Mouse (Mus musculus) neural tube, embryonic 12.5 days (tissue): ENCODE results near the gene Dync1li2. TPM values are rescaled to one million over a fixed set of nuclear protein-coding genes. Genes with fewer than 3 reads are reported as not detected.

Experiments used
- ATAC-seq: fragments of 200-750 bp; cut with Nextera tagmentation; 2 replicates; pipeline ENCODE4 v1.8.0; 2017; ENCODE audit warnings: low read depth, mild to moderate bottlenecking, moderate TSS enrichment, moderate library complexity; ENCODE audit not compliant: low FRiP score
- H3K27ac ChIP-seq: fragments of 300-500 bp; sonication (generic); 2 replicates; pipeline ENCODE4 v1.5.1; 2016
- H3K27me3 ChIP-seq: fragments of 300-500 bp; sonication (generic); replicated peaks from 2 replicates; pipeline ENCODE4 v1.6.1; 2016; ENCODE audit warnings: mild to moderate bottlenecking
- H3K36me3 ChIP-seq: fragments of 300-500 bp; sonication (generic); 2 replicates; pipeline ENCODE4 v1.6.1; 2016; ENCODE audit warnings: mild to moderate bottlenecking
- H3K4me1 ChIP-seq: fragments of 300-500 bp; sonication (generic); 2 replicates; pipeline ENCODE4 v1.6.1; 2016
- H3K4me2 ChIP-seq: fragments of 300-500 bp; sonication (generic); replicated peaks from 2 replicates; pipeline ENCODE4 v1.6.1; 2016; ENCODE audit warnings: mild to moderate bottlenecking
- H3K4me3 ChIP-seq: fragments of 300-500 bp; sonication (generic); 2 replicates; pipeline ENCODE4 v1.5.1; 2016
- H3K9ac ChIP-seq: fragments of 300-500 bp; sonication (generic); 2 replicates; pipeline ENCODE4 v1.6.1; 2016; ENCODE audit warnings: mild to moderate bottlenecking
- H3K9me3 ChIP-seq: fragments of 300-500 bp; sonication (generic); 2 replicates; pipeline ENCODE4 v1.6.1; 2016; ENCODE audit warnings: mild to moderate bottlenecking
- WGBS: fragments of 180-500 bp; shearing (Covaris S2); methylation state at CpG from one replicate; pipeline ENCODE4 v1.1.7; 2016; 5-methylcytosine and 5-hydroxymethylcytosine counted together
- polyA plus RNA-seq: library from polyadenylated mRNA; unstranded; fragments of >200 nt; fragmentation: Nextera tagmentation; extraction: Ambion mirVana; gene quantifications from 2 replicates; pipeline ENCODE4 v1.2.1, GENCODE M21; 2016

Dync1li2 gene
- polyA plus RNA-seq = 114 and 130 TPM in 2 replicates

DNA sequence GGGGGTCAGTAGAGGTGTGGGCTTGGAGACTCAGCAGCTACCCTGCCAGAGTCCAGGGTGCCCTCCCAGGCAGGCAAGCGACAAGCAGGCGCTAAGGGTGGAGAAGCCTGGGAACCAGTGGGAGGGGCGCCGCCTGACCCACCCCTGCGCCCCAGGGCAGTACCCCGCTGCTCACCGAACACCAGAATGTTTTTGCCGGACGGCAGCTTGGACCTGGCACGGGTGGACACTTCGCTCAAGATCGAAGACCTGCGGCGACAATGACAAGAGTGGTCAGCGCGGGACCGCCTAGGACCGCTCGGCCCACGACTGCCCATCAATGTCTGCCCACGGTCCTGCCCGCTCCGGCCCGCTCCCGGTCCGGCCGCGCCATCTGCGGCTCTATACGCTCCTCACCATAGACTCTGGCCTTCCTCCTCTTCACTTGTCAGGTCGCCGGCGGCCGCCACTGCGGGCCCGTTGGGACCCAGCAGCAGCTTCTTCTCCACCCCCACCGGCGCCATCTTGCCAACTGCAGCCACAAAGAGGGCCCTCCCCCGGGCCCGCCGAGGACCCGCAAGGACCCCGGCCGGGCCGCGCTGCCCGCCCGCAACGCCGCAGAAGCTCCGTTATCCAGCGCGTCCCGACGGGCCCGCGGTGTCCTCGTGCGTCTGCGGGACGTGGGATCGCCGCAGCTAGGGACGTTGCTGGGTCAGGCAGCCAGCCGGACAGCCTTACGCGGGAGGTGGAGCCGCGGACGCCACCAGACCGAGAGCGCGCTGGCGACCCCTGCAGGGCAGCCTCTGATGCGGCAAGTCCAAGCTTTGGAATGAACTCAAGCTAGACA, at the start of gene Dync1li2:
TSS of gene Dync1li2 (minus strand) at position 749 of the 826 bp plus-strand sequence.
- peak within 1 kb of the TSS; percentile 73 for H3K27ac ChIP-seq
- peak within 1 kb of the TSS; percentile 94 for H3K9ac ChIP-seq
- peaks cover 29% of the 10 kb centered on the region for H3K36me3 ChIP-seq
- H3K27me3 ChIP-seq = no peaks in the 10 kb centered on the region
- no peaks in the 10 kb centered on the region for H3K9me3 ChIP-seq
- under 1% methylated on average over 75 of the region's 75 CpGs for WGBS
- peaks cover 10% of the 10 kb centered on the region for H3K4me1 ChIP-seq
- peak; percentile 89 for ATAC-seq
- H3K4me2 ChIP-seq = peak within 1 kb of the TSS; percentile 92
- peak within 1 kb of the TSS; percentile 89 for H3K4me3 ChIP-seq

- no peaks in the 10 kb centered on the region for H3K9me3 ChIP-seq
- 63% methylated on average over 1 of the region's 1 CpGs for WGBS
- no peaks in the 10 kb centered on the region for H3K27me3 ChIP-seq
- H3K27ac ChIP-seq = no peak overlapping the region
- H3K4me1 ChIP-seq = no peaks in the 10 kb centered on the region
- no peak for ATAC-seq
- no peak overlapping the region for H3K4me3 ChIP-seq
- H3K36me3 ChIP-seq = no peaks in the 10 kb centered on the region
- no peak overlapping the region for H3K4me2 ChIP-seq
- H3K9ac ChIP-seq = no peak overlapping the region
Measured at GRCm38 (mm10) chr8:104479091-104479490, 36.2 kb upstream of the Dync1li2 start.

DNA sequence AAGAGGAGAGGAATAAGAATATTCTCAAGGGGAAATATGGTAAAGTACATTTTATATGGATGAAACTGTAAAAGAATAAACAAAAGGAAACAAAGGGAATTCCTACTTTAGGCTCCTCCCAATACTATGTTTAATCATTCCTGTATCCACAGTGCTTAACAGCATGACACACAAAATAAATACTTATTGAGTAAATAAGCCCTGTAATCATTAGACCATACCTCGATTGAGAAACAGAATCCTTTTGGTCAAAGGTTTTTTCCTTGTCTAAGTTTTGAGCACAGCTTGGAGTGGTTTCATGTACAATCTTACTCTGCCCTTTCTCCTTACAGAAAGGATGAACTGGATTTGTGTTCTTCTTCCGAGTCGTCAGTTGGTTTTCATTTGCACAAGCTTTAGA, 29.6 kb upstream of the Dync1li2 start:
- WGBS = 77% methylated on average over 3 of the region's 3 CpGs

DNA sequence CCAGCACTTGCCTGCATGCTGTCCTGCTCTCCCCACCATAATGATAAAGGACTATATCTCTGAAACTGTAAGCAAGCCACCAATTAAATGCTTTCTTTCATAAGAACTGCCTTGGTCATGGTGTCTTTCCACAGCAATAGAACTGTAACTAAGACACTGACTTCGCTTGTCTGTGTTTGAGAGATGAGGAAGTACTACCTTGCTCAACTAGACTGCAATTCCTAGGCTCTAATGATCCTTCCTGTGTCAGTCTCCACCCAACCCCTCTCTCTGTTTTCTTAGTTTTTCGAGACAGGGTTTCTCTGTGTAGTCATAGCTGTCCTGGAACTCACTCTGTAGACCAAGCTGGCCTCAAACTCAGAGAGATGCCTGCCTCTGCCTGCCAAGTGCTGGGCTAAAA, 24.6 kb upstream of the Dync1li2 start:
- Histone ChIP-seq H3K9me3 (no peaks in the 10 kb centered on the region), H3K27me3 (no peaks in the 10 kb centered on the region), H3K4me1 (no peaks in the 10 kb centered on the region), H3K4me2 (no peak overlapping the region), H3K9ac (no peak overlapping the region), H3K27ac (no peak overlapping the region), H3K36me3 (no peaks in the 10 kb centered on the region), H3K4me3 (no peak overlapping the region)
- WGBS = 77% methylated on average over 2 of the region's 2 CpGs
- ATAC-seq = no peak

More for the DNA sequence above, 29.6 kb upstream of the Dync1li2 start:
- no peak overlapping the region for H3K4me3 ChIP-seq
- ATAC-seq = no peak
- no peak overlapping the region for H3K27ac ChIP-seq
- no peaks in the 10 kb centered on the region for H3K4me1 ChIP-seq
- H3K9me3 ChIP-seq = no peaks in the 10 kb centered on the region
- no peaks in the 10 kb centered on the region for H3K36me3 ChIP-seq
- H3K4me2 ChIP-seq = no peak overlapping the region
- H3K9ac ChIP-seq = no peak overlapping the region
- no peaks in the 10 kb centered on the region for H3K27me3 ChIP-seq

DNA sequence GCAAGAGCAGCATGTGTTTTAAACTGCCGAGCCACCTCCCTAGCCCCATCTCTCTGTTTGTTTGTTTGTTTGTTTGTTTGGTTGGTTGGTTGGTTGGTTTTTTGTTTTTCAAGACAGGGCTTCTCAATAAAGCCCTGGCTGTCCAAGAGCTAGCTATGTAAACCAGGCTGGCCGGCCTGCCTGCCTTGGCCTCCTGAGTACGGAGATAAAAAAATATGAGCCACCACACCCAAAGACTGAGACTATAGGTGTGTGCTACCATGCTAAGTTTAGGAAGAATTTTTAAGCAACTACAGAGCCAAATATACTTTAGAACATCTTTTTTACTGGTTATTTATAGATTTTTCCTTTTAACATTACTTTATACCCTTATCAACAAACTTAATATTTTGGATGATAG, 9.3 kb upstream of the Dync1li2 start:
- no peak overlapping the region for H3K9ac ChIP-seq
- no peak overlapping the region for H3K4me2 ChIP-seq
- H3K27me3 ChIP-seq = no peaks in the 10 kb centered on the region
- H3K9me3 ChIP-seq = no peaks in the 10 kb centered on the region
- H3K4me3 ChIP-seq = no peak overlapping the region
- no peaks in the 10 kb centered on the region for H3K4me1 ChIP-seq
- WGBS = 90% methylated on average over 3 of the region's 3 CpGs
- H3K36me3 ChIP-seq = no peaks in the 10 kb centered on the region
- ATAC-seq = no peak
- H3K27ac ChIP-seq = no peak overlapping the region

DNA sequence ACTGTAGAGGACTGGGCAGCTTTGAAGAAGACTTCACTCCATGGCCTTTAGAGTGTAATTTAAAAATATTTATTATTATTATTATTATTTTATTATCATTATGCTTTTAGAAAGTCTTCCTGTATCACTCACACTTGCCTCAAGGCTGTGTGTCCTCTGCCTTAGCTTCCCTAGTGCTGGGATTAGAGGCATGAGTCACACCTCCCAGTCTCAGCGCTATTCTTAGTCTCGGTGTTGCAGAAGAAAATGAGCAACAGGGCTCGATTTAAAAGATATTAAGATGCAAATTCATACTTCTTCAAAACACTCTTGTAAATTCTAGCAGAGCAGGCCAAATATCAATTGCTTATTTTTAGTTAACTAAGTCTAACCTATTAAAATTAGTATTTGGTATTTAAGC, 5.9 kb upstream of the Dync1li2 start:
- WGBS = 88% methylated on average over 3 of the region's 3 CpGs
- Histone ChIP-seq H3K4me1 (no peaks in the 10 kb centered on the region), H3K36me3 (no peaks in the 10 kb centered on the region), H3K9me3 (no peaks in the 10 kb centered on the region), H3K4me3 (no peak overlapping the region), H3K4me2 (no peak overlapping the region), H3K9ac (no peak overlapping the region), H3K27me3 (no peaks in the 10 kb centered on the region), H3K27ac (no peak overlapping the region)
- no peak for ATAC-seq

DNA sequence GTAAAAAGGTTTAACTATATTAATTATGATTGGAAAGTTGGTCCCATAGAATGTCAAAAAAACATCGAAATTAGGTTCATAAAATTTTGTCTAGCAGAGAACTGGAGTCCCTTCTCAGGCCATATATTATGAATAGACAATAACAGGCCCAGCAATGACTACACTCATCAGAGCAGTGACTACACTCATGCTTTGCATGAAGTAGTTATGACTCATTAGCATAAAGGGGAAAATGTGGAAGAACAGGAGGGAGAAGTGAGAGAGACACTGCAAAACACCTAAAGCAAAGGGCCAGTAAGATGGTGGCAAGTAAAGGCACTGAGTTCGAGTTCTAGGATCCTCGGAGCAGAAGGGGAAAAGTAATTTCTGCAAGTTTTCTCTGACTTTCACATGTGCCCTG, 3.2 kb upstream of the Dync1li2 start:
- Histone ChIP-seq H3K4me3 (no peak overlapping the region), H3K4me2 (no peak overlapping the region), H3K4me1 (peaks cover 8% of the 10 kb centered on the region), H3K36me3 (no peaks in the 10 kb centered on the region), H3K27ac (no peak overlapping the region), H3K9me3 (no peaks in the 10 kb centered on the region), H3K27me3 (no peaks in the 10 kb centered on the region), H3K9ac (no peak overlapping the region)
- no peak for ATAC-seq
- WGBS = 86% methylated on average over 3 of the region's 3 CpGs

- Histone ChIP-seq H3K4me3 (no peak overlapping the region), H3K9me3 (no peaks in the 10 kb centered on the region), H3K9ac (no peak overlapping the region), H3K27ac (no peak overlapping the region), H3K27me3 (no peaks in the 10 kb centered on the region), H3K36me3 (peaks cover 4% of the 10 kb centered on the region; the same call in 1 of the 2 replicates), H3K4me2 (no peak overlapping the region), H3K4me1 (peaks cover 10% of the 10 kb centered on the region)
- no peak for ATAC-seq
- WGBS = 61% methylated on average over 6 of the region's 6 CpGs
Measured at GRCm38 (mm10) chr8:104445248-104445647, 2.4 kb upstream of the Dync1li2 start.

GRCm38 (mm10) chr8:104443125-104443679, 355 bp upstream of the Dync1li2 start:
- Histone ChIP-seq H3K4me3 (peak overlapping the region; percentile 89), H3K27me3 (no peaks in the 10 kb centered on the region), H3K9me3 (no peaks in the 10 kb centered on the region), H3K27ac (no peak overlapping the region), H3K9ac (no peak overlapping the region), H3K4me2 (no peak overlapping the region), H3K4me1 (peaks cover 10% of the 10 kb centered on the region), H3K36me3 (peaks cover 24% of the 10 kb centered on the region)
- WGBS = 66% methylated on average over 7 of the region's 7 CpGs
- peak; percentile 55 for ATAC-seq

DNA sequence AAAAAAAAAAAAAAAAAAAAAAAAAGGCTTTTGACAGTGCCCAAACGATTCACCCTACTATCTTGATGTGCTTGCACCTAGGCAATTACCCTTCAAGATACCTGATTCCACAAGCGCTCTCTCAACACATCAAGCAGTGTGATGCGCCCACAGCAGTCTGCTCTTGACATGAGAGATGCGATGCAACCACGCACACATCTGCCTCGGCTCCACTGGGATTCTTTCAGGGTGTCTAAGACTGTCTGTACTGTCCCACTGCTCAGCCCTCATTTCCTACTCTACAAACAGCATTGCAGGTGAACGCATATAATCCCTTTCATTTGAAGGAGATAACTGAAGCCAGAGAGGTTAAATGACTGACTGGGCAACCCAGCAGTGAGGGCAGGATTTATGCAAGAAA, 1.2 kb downstream of the Dync1li2 start:
- Histone ChIP-seq H3K4me3 (peak overlapping the region; percentile 89), H3K36me3 (peaks cover 38% of the 10 kb centered on the region), H3K9me3 (no peaks in the 10 kb centered on the region), H3K4me2 (peak overlapping the region; percentile 92), H3K27me3 (no peaks in the 10 kb centered on the region), H3K4me1 (peaks cover 12% of the 10 kb centered on the region), H3K9ac (peak overlapping the region; percentile 94), H3K27ac (no peak overlapping the region)
- ATAC-seq = no peak
- 66% methylated on average over 7 of the region's 7 CpGs for WGBS

DNA sequence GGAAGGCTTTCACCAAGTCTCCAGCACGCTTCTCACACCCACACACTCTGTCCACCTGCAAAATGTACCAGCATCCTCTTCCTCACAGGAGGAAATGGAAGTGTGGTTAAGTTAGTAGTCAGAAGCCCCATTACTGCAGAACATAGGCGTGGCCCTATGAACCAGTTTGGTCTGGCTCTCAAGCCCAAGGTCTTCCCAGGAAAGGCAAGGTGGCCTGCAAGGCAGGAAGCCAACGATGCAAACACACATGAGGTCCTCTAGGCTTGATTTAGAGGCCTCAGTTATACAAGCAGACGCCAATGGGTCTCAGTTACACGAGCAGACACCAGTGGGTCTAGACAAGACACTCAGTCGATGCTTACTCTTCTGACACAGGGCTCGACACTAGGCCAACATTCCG, 3.4 kb downstream of the Dync1li2 start:
- peaks cover 21% of the 10 kb centered on the region for H3K4me1 ChIP-seq
- H3K27me3 ChIP-seq = no peaks in the 10 kb centered on the region
- ATAC-seq = no peak
- no peaks in the 10 kb centered on the region for H3K9me3 ChIP-seq
- H3K36me3 ChIP-seq = peaks cover 58% of the 10 kb centered on the region
- H3K27ac ChIP-seq = no peak overlapping the region
- 96% methylated on average over 8 of the region's 8 CpGs for WGBS
- no peak overlapping the region for H3K4me3 ChIP-seq
- no peak overlapping the region for H3K9ac ChIP-seq
- no peak overlapping the region for H3K4me2 ChIP-seq

- H3K9ac ChIP-seq = no peak overlapping the region
- H3K4me3 ChIP-seq = no peak overlapping the region
- H3K4me1 ChIP-seq = peaks cover 21% of the 10 kb centered on the region
- H3K27me3 ChIP-seq = no peaks in the 10 kb centered on the region
- ATAC-seq = no peak
- 93% methylated on average over 13 of the region's 13 CpGs for WGBS
- H3K9me3 ChIP-seq = no peaks in the 10 kb centered on the region
- no peak overlapping the region for H3K27ac ChIP-seq
- H3K4me2 ChIP-seq = no peak overlapping the region
- H3K36me3 ChIP-seq = peaks cover 76% of the 10 kb centered on the region
Measured at GRCm38 (mm10) chr8:104437494-104438135, 5.2 kb downstream of the Dync1li2 start.
